Mouse (Mus musculus) spleen, adult 2 months (tissue): ENCODE measurements around the gene Nsd1.
"Not testable (repeated sequence)": the region's sequence is repeated elsewhere in the genome, so short reads cannot be mapped to it uniquely, and the experiment has no call there.

Source experiments
- CTCF ChIP-seq: fragments of 200-500 bp; IDR thresholded peaks from 2 replicates; pipeline ENCODE4 v1.5.1; 2011; ENCODE audit warnings: mild to moderate bottlenecking, inconsistent platforms; ENCODE audit not compliant: insufficient read depth, insufficient read length, insufficient replicate concordance; ENCODE audit errors: extremely low read depth
- POLR2A ChIP-seq: fragments of 200-500 bp; IDR thresholded peaks from 2 replicates; pipeline ENCODE4 v1.6.1; 2011; ENCODE audit warnings: low read depth, low read length, inconsistent platforms

- not testable (repeated sequence) for TF ChIP-seq POLR2A, CTCF
Observed at GRCm38 (mm10) chr13:55202758-55203157, 6.8 kb upstream of the Nsd1 start.
